Mouse (Mus musculus) forebrain, embryonic 11.5 days (tissue): ENCODE measurements around the gene Fam168a. TPM values are rescaled to one million over a fixed set of nuclear protein-coding genes. Genes with fewer than 3 reads are reported as not detected.
A peak's percentile ranks its signal among the peaks of the same experiment; 100 is the strongest.

Experiments used
- microRNA-seq: library from miRNA; unstranded; fragments of <30 nt; microRNA quantifications from one replicate; pipeline ENCODE4, GENCODE M21; 2016; ENCODE audit not compliant: insufficient number of aligned reads
- polyA plus RNA-seq: library from polyadenylated mRNA; unstranded; fragments of >200 nt; fragmentation: Nextera tagmentation; extraction: Ambion mirVana; gene quantifications from 2 replicates; pipeline ENCODE4 v1.2.1, GENCODE M21; 2014

Fam168a gene
- polyA plus RNA-seq, 1 experiment from 2014 or later = 52.9 TPM

Small RNA genes within 50 kb of the gene (microRNA-seq; reads per million reads assigned to microRNA genes)
- 165 reads per million, percentile 43 among the genes with 10 or more reads in this experiment for gene Mir3102

Other genes starting within 250 kb of the Fam168a start
- gene Ucp3, start 233.6 kb upstream of the Fam168a start, polyA plus RNA-seq = not detected in 2 replicates
- 79.7 and 90.4 TPM in 2 replicates for gene Ucp2, start 213.3 kb upstream of the Fam168a start, polyA plus RNA-seq
- gene Dnajb13, start 191.7 kb upstream of the Fam168a start, polyA plus RNA-seq = 0.49 and 0.84 TPM in 2 replicates
- gene Coa4, start 169.6 kb upstream of the Fam168a start, polyA plus RNA-seq = 18.2 and 18.6 TPM in 2 replicates
- gene Rab6a, start 99.2 kb upstream of the Fam168a start, polyA plus RNA-seq = 147 TPM in 2 replicates
- gene Mrpl48, start 98.3 kb upstream of the Fam168a start, polyA plus RNA-seq = 52.2 and 58.6 TPM in 2 replicates
- gene Plekhb1, start 44.2 kb upstream of the Fam168a start, polyA plus RNA-seq = 4.1 and 4.5 TPM in 2 replicates
- 2.5 and 2.7 TPM in 2 replicates for gene Relt, start 156.8 kb downstream of the Fam168a start, polyA plus RNA-seq
- 7.8 and 10.1 TPM in 2 replicates for gene Arhgef17, start 225.5 kb downstream of the Fam168a start, polyA plus RNA-seq